8 mouse cellular contexts compared by ENCODE assay signal in the genomic region with DNA sequence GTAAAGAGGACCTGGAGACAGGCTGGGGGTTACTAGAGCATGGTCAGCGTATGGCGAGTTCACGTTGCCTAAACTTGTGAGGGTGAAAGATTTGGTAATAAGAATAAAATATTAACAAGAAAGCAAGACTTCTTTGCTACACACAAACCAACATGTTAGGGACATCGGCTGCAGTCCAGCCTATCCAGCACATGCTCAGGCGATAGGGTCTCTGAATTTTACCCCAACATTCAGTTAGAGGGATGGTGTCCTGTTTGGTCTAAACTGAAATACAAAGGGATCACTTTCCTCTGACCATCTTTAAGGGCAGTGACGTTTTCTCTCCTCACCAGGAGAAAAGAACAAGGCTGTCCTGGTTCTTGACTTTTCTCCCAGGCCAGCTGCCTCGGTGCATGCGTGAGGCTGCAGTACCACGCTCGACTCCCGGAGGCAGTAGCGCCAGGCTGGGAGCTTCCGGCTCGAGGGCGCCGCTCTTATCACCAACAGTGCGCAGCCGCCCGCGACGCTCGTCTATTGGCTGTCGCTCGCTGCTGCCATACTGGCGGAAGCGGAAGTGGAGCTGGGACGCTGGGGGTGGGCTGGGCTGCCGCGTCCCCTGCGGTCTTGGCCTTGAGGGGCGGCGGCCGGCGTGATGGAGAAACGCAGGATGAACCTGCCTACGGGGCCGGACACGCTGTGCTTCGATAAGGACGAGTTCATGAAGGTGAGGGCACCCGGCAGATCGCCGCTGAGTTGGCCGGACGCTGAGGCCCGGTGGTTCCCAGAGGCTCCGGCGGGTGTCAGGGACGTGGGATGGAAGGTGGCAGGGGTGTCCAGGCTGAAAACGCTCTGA. TPM values are rescaled to one million over a fixed set of nuclear protein-coding genes. Genes with fewer than 3 reads are reported as not detected.
A peak's percentile ranks its signal among the peaks of the same experiment; 100 is the strongest.
DNase-seq lines count a peak whose midpoint lies in the region; ATAC-seq and TF ChIP-seq lines count a peak whose summit lies in the region.

Cog2 (plus strand) TSS at position 519 of the 832 bp plus-strand sequence.

- 10% methylated on average over 50 of the region's 50 CpGs for WGBS in kidney, embryonic 14.5 days
- 9% methylated on average over 50 of the region's 50 CpGs for WGBS in limb, embryonic 15.5 days

- peak within 1 kb of the TSS; percentile 10; the same call in 1 of the 2 replicates for H3K27ac ChIP-seq in bone marrow macrophage, adult 2 months (ENCODE audit: insufficient read depth, low read depth, low read length)
- H3K27ac ChIP-seq in embryonic fibroblast, embryonic 13.5 days (ENCODE audit: insufficient read depth, low read length), result no peak within 1 kb of the TSS
- H3K27ac ChIP-seq in kidney, embryonic 14.5 days (ENCODE audit: low read depth, low read length), result no peak within 1 kb of the TSS
- H3K27ac ChIP-seq in limb, embryonic 15.5 days, result no peak within 1 kb of the TSS

- peaks cover 1% of the 10 kb centered on the region for H3K36me3 ChIP-seq in kidney, embryonic 14.5 days (ENCODE audit: control insufficient read depth, insufficient read depth, low read length)
- peaks cover 15% of the 10 kb centered on the region for H3K36me3 ChIP-seq in limb, embryonic 15.5 days

- H3K9me3 ChIP-seq in kidney, embryonic 14.5 days (ENCODE audit: control insufficient read depth, low read length), result no peaks in the 10 kb centered on the region
- H3K9me3 ChIP-seq in limb, embryonic 15.5 days, result no peaks in the 10 kb centered on the region

- peak within 1 kb of the TSS; percentile 60 for H3K9ac ChIP-seq in kidney, embryonic 14.5 days (ENCODE audit: low read depth, low read length)
- peak within 1 kb of the TSS; percentile 68 for H3K9ac ChIP-seq in limb, embryonic 15.5 days

- TF ChIP-seq POLR2A in bone marrow macrophage, adult 2 months (IDR thresholded peaks at IDR 0.05; ENCODE audit: borderline replicate concordance, low read depth, low read length), result no peak
- TF ChIP-seq POLR2A in embryonic fibroblast, embryonic 13.5 days (IDR thresholded peaks at IDR 0.05; ENCODE audit: low read depth, low read length), result peak; percentile 81

- peak within 1 kb of the TSS; percentile 76 for H3K4me3 ChIP-seq in bone marrow macrophage, adult 2 months (ENCODE audit: insufficient read depth, low read length)
- H3K4me3 ChIP-seq in embryonic fibroblast, embryonic 13.5 days (ENCODE audit: insufficient read depth, low read length), result peak within 1 kb of the TSS; percentile 89
- H3K4me3 ChIP-seq in kidney, embryonic 14.5 days (ENCODE audit: low read length), result peak within 1 kb of the TSS; percentile 64
- peak within 1 kb of the TSS; percentile 71 for H3K4me3 ChIP-seq in limb, embryonic 15.5 days

- no peaks in the 10 kb centered on the region for H3K27me3 ChIP-seq in kidney, embryonic 14.5 days (ENCODE audit: control insufficient read depth, insufficient read depth, low read length)
- no peaks in the 10 kb centered on the region for H3K27me3 ChIP-seq in limb, embryonic 15.5 days

- DNase-seq in A20 (ENCODE audit: low read depth, low spot score), result peak; percentile 95
- peak; percentile 90 to 92 for DNase-seq in heart, adult 9 months (ENCODE audit: low spot score in 2 of 2)
- peak; percentile 55 to 82 for DNase-seq in monocyte, adult 2 months (ENCODE audit: low read depth in 1 of 2, low spot score in 2 of 2)
- DNase-seq in spleen, postnatal 36 days (ENCODE audit: low spot score in 2 of 2), result peak; percentile 86 to 87

- peak; percentile 34; the same call in 1 of the 2 replicates for TF ChIP-seq CTCF in bone marrow macrophage, adult 2 months (IDR thresholded peaks at IDR 0.05; ENCODE audit: low read depth, low read length)
- TF ChIP-seq CTCF in embryonic fibroblast, embryonic 13.5 days (IDR thresholded peaks at IDR 0.05; ENCODE audit: borderline replicate concordance, insufficient read depth, low read length), result peak; percentile 80

- H3K4me2 ChIP-seq in kidney, embryonic 14.5 days (replicated peaks; ENCODE audit: low read depth, low read length), result peak within 1 kb of the TSS; percentile 90
- peak within 1 kb of the TSS; percentile 58 for H3K4me2 ChIP-seq in limb, embryonic 15.5 days

- peaks cover 29% of the 10 kb centered on the region for H3K4me1 ChIP-seq in bone marrow macrophage, adult 2 months (ENCODE audit: control insufficient read depth, insufficient read depth, low read length)
- H3K4me1 ChIP-seq in embryonic fibroblast, embryonic 13.5 days (ENCODE audit: control insufficient read depth, insufficient read depth, low read length), result peaks cover 3% of the 10 kb centered on the region; the same call in 1 of the 2 replicates
- H3K4me1 ChIP-seq in kidney, embryonic 14.5 days (ENCODE audit: control insufficient read depth, insufficient read depth, low read length), result peaks cover 11% of the 10 kb centered on the region
- peaks cover 17% of the 10 kb centered on the region for H3K4me1 ChIP-seq in limb, embryonic 15.5 days

- peak; percentile 100 for ATAC-seq in kidney, embryonic 14.5 days (ENCODE audit: low FRiP score, low TSS enrichment)
- ATAC-seq in limb, embryonic 15.5 days (ENCODE audit: insufficient number of reproducible peaks, low FRiP score, low TSS enrichment, low read depth), result peak; percentile 96

RNA-seq across cellular contexts. Expression of gene Cog2, which starts in this region (rescaled TPM):
- polyA plus RNA-seq in bone marrow macrophage, adult 2 months (2012; ENCODE audit: insufficient read depth, insufficient read length, missing spikeins), result 19.4 and 23.7 TPM in 2 replicates
- polyA plus RNA-seq in embryonic fibroblast, embryonic 13.5 days (2011; ENCODE audit: insufficient read length, low read depth, missing spikeins), result 26.7 and 26.9 TPM in 2 replicates
- 27.4 and 36.6 TPM in 2 replicates for polyA plus RNA-seq in kidney, embryonic 14.5 days (2014; fragmentation: Nextera tagmentation; extraction: Ambion mirVana)
- 38.8 and 41.0 TPM in 2 replicates for polyA plus RNA-seq in limb, embryonic 15.5 days (2015; fragmentation: Nextera tagmentation; extraction: Ambion mirVana)
